Mouse (Mus musculus) v-Abl transformed pro-B cells (cell line): ENCODE measurements around the gene Gpr135.

ENCODE experiments used
- in situ Hi-C, 2 experiments: fragments of 400-800 bp; cut with MboI; formaldehyde crosslinking; loops; one replicate each; pipeline ENCODE4 v1.15.1; 2025; ENCODE audit not compliant: unreplicated experiment in 2 of 2

Gpr135 gene

GRCm38 (mm10) chr12:72070327-72071269 lies at the start of gene Gpr135:
TSS of gene Gpr135 (minus strand) at chr12:72071125.
- in situ Hi-C loops: no loop called here

- in situ Hi-C loops: no loop called here
Observed at GRCm38 (mm10) chr12:72115686-72116345, 44.9 kb upstream of the Gpr135 start.

- in situ Hi-C loops: no loop called here
Observed at GRCm38 (mm10) chr12:72115126-72115525, 44.2 kb upstream of the Gpr135 start.

- in situ Hi-C loops: loop anchor here in 1 of 2 experiments (10.0 kb wide), 1 partner anchor 870 kb away; no protein-coding TSS in a partner anchor
Observed at GRCm38 (mm10) chr12:72104525-72105281, 33.8 kb upstream of the Gpr135 start.

- in situ Hi-C loops: loop anchor here in 1 of 2 experiments (10.0 kb wide), 1 partner anchor 871 kb away; no protein-coding TSS in a partner anchor
Observed at GRCm38 (mm10) chr12:72104027-72104426, 33.1 kb upstream of the Gpr135 start.

- in situ Hi-C loops: loop anchor here in 1 of 2 experiments (10.0 kb wide), 1 partner anchor 872 kb away; no protein-coding TSS in a partner anchor
Observed at GRCm38 (mm10) chr12:72102776-72103175, 31.9 kb upstream of the Gpr135 start.

GRCm38 (mm10) chr12:72096966-72097365 lies 26.0 kb upstream of the Gpr135 start:
- in situ Hi-C loops: loop anchor here (10.0 to 25.0 kb wide), 11 partner anchors 438 to 1790 kb away; partner anchors contain the start of genes Actr10 (in 2 of the 2), Pcnx4 (in 2 of the 2), Tmem30b (in 2 of the 2) and Dhrs7 (in 1 of the 2)

- in situ Hi-C loops: loop anchor here (5.0 to 25.0 kb wide), 14 partner anchors 445 to 1797 kb away; partner anchors contain the start of genes Actr10 (in 2 of the 2), Dhrs7 (in 2 of the 2), Pcnx4 (in 2 of the 2) and Tmem30b (in 2 of the 2)
Observed at GRCm38 (mm10) chr12:72089802-72090201, 18.9 kb upstream of the Gpr135 start.

GRCm38 (mm10) chr12:72086166-72086825 lies 15.4 kb upstream of the Gpr135 start:
- in situ Hi-C loops: loop anchor here (25.0 kb wide), 9 partner anchors 576 to 1801 kb away; partner anchors contain the start of genes Actr10 (in 2 of the 2), Tmem30b (in 2 of the 2) and Dhrs7 (in 1 of the 2)

GRCm38 (mm10) chr12:72085329-72086165 lies 14.6 kb upstream of the Gpr135 start, which contains the start of the genes L3hypdh and Jkamp:
TSS of gene L3hypdh (minus strand) at chr12:72085439.
TSS of gene Jkamp (plus strand) at chr12:72085589.
- in situ Hi-C loops: loop anchor here (25.0 kb wide), 9 partner anchors 577 to 1802 kb away; partner anchors contain the start of genes Actr10 (in 2 of the 2), Tmem30b (in 2 of the 2) and Dhrs7 (in 1 of the 2)

GRCm38 (mm10) chr12:72085024-72085328 lies 14.1 kb upstream of the Gpr135 start:
- in situ Hi-C loops: loop anchor here (25.0 kb wide), 9 partner anchors 577 to 1802 kb away; partner anchors contain the start of genes Actr10 (in 2 of the 2), Tmem30b (in 2 of the 2) and Dhrs7 (in 1 of the 2)

- in situ Hi-C loops: loop anchor here (25.0 kb wide), 9 partner anchors 578 to 1803 kb away; partner anchors contain the start of genes Actr10 (in 2 of the 2), Tmem30b (in 2 of the 2) and Dhrs7 (in 1 of the 2)
Observed at GRCm38 (mm10) chr12:72084261-72085023, 13.5 kb upstream of the Gpr135 start.

- in situ Hi-C loops: loop anchor here (25.0 kb wide), 9 partner anchors 579 to 1804 kb away; partner anchors contain the start of genes Actr10 (in 2 of the 2), Tmem30b (in 2 of the 2) and Dhrs7 (in 1 of the 2)
Observed at GRCm38 (mm10) chr12:72083265-72083664, 12.3 kb upstream of the Gpr135 start.

- in situ Hi-C loops: loop anchor here (25.0 kb wide), 9 partner anchors 580 to 1805 kb away; partner anchors contain the start of genes Actr10 (in 2 of the 2), Tmem30b (in 2 of the 2) and Dhrs7 (in 1 of the 2)
Observed at GRCm38 (mm10) chr12:72082370-72082769, 11.4 kb upstream of the Gpr135 start.

- in situ Hi-C loops: loop anchor here (25.0 kb wide), 9 partner anchors 580 to 1805 kb away; partner anchors contain the start of genes Actr10 (in 2 of the 2), Tmem30b (in 2 of the 2) and Dhrs7 (in 1 of the 2)
Observed at GRCm38 (mm10) chr12:72081961-72082360, 11.0 kb upstream of the Gpr135 start.

- in situ Hi-C loops: loop anchor here (25.0 kb wide), 9 partner anchors 584 to 1809 kb away; partner anchors contain the start of genes Actr10 (in 2 of the 2), Tmem30b (in 2 of the 2) and Dhrs7 (in 1 of the 2)
Observed at GRCm38 (mm10) chr12:72078248-72078647, 7.3 kb upstream of the Gpr135 start.
